Mouse (Mus musculus) heart, embryonic 10.5 days (tissue): Measurements from ENCODE around the gene Lrrc28. TPM values are rescaled to one million over a fixed set of nuclear protein-coding genes. Genes with fewer than 3 reads are reported as not detected.

Experiments used
- polyA plus RNA-seq: library from polyadenylated mRNA; unstranded; fragments of >200 nt; fragmentation: Nextera tagmentation; extraction: Ambion mirVana; gene quantifications from 2 replicates; pipeline ENCODE4 v1.2.1, GENCODE M21; 2016

The Lrrc28 gene
- polyA plus RNA-seq, 1 experiment from 2014 or later: 12.8 TPM

Other genes with a start within 250 kb of the Lrrc28 start
- gene Ttc23, start 2.1 kb upstream of the Lrrc28 start, polyA plus RNA-seq: 19.0 and 27.1 TPM in 2 replicates
- gene Synm, start 114.5 kb upstream of the Lrrc28 start, polyA plus RNA-seq: 5.1 and 7.1 TPM in 2 replicates